Mouse (Mus musculus) ES-E14 (cell line): ENCODE data around the gene Traf3ip2.

Source experiments
- HCFC1 ChIP-seq: IDR thresholded peaks from 2 replicates; pipeline ENCODE4 v1.6.1; 2012; ENCODE audit warnings: low read length, inconsistent platforms, borderline replicate concordance; ENCODE audit not compliant: insufficient read depth
- MAFK ChIP-seq: IDR thresholded peaks from 2 replicates; pipeline ENCODE4 v1.6.1; 2014; ENCODE audit warnings: mild to moderate bottlenecking, low read depth, low read length, inconsistent platforms; ENCODE audit not compliant: insufficient read depth
- ZNF384 ChIP-seq: IDR thresholded peaks from 2 replicates; pipeline ENCODE4 v1.6.1; 2012; ENCODE audit warnings: low read depth, low read length, inconsistent platforms

DNA sequence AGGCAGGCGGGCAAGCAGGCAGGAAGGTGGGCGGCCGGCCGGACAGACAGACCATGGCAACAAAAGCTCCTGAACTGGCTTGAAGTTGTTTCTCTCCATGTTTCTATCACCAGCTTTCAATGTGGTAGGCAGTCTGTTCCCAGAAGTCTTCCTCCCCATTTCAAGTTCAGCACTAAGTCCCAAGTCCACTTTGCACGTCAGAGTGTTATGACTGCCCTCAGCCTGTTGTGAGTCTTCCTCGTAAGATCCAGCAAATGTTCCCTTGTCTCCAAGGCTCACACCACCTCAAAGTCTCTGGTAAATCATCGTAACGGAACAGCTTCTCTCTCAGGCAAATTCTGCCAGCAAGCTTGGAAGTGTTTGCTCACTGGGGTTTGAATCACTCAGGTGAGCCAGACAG lies 3.9 kb downstream of the Traf3ip2 start:
- no peak for TF ChIP-seq MAFK
- no peak for TF ChIP-seq HCFC1
- TF ChIP-seq ZNF384 = no peak
